Mouse (Mus musculus): Measurements from ENCODE around the gene Gm4214.
"Not testable (repeated sequence)": the region's sequence is repeated elsewhere in the genome, so short reads cannot be mapped to it uniquely, and the experiment has no call there.

Gm4214 gene

DNA sequence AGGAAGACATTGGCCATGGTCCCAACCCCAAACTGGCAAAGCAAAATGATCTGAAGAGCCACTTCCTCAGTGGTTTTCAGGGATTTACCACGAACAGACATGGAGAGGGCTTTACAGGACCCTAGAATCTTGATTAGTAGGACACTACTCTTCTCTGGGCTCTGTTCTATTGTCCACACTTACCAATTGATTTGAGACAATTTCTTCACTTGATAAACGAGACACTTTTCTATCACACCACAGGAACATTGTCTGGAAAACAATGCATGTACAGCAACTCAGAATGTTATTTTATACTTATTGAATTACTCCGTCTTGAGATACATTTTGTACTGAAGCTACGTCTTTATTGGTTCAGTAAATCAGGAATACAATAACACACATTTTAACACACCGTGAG is at the start of gene Gm4214:
Gene Gm4214 (minus strand): TSS at position 101 of the 400 bp plus-strand sequence.
- DNase-seq (ENCODE audit: low read depth, low spot score), result not testable (repeated sequence)

DNA sequence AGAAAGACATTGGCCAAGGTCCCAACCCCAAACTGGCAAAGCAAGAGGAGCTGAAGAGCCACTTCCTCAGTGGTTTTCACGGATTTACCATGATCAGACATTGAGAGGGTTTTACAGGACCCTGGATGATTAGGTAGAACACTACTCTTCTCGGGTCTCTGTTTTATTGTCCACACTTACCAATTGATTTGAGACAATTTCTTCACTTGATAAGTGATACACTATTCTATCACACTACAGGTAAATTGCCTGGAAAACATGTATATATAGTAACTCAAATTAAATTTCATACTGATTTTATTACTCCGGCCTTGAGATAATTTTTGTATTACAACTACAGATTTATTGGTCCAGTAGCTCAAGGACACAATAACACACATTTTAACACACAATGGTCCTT is 35.4 kb upstream of the Gm4214 start, which contains the start of gene Gm4216:
Gene Gm4216 (minus strand): TSS at position 101 of the 400 bp plus-strand sequence.
- not testable (repeated sequence) for DNase-seq (ENCODE audit: low read depth, low spot score)
